Mouse (Mus musculus) cortical plate, adult 2 months (tissue): ENCODE measurements around the gene Tead1.

ENCODE experiments used
- CTCF ChIP-seq: fragments of 200-500 bp; IDR thresholded peaks from 2 replicates; pipeline ENCODE4 v1.5.1; 2011; ENCODE audit warnings: mild to moderate bottlenecking, control low read depth, low read length; ENCODE audit not compliant: insufficient read depth; ENCODE audit errors: extremely low read depth
- POLR2A ChIP-seq: fragments of 200-500 bp; IDR thresholded peaks from 2 replicates; pipeline ENCODE4 v1.6.1; 2011; ENCODE audit warnings: mild to moderate bottlenecking, low read length, control low read depth; ENCODE audit not compliant: insufficient read depth; ENCODE audit errors: extremely low read depth

DNA sequence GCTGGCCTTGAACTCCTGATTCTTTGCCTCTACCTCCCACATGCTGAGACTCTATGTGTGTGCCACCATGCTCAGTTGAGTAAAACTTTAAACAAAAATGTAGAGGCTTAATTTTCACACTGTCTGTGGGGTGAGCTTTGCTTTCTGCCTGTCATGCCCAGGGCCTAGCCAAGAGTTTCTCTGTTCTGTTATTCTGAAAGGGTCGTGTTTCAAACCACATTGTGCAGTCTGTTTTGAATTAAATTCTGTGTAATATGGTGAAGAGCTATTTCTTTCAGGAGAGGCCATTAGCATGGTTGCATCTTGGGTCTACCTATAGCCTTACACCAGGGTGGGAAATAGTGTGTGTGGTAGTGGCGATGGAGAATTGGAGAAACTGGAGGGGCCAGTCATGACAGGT lies 90.7 kb downstream of the Tead1 start:
- TF ChIP-seq CTCF (no peak), POLR2A (no peak)
